Mouse (Mus musculus): ENCODE measurements around the gene Rbfox3. TPM values are rescaled to one million over a fixed set of nuclear protein-coding genes. Genes with fewer than 3 reads are reported as not detected.

Gene Rbfox3
- polyA plus RNA-seq, 1 experiment from 2014 or later = 1.5 TPM

GRCm38 (mm10) chr11:118676364-118676763 lies 235.0 kb downstream of the Rbfox3 start:
- no peak for ATAC-seq (ENCODE audit: insufficient number of reproducible peaks, insufficient read depth, low FRiP score, low TSS enrichment, low read depth)
- WGBS = 81% methylated on average over 7 of the region's 7 CpGs
- H3K27me3 ChIP-seq = peaks cover 40% of the 10 kb centered on the region

GRCm38 (mm10) chr11:118671958-118672357 lies 239.4 kb downstream of the Rbfox3 start:
- 71% methylated on average over 6 of the region's 6 CpGs for WGBS
- Histone ChIP-seq H3K4me1 (no peaks in the 10 kb centered on the region), H3K36me3 (no peaks in the 10 kb centered on the region), H3K27me3 (0 out of 2 replicates have a peak, but pooled peaks cover 3% of the 10 kb centered on the region), H3K27ac (no peak overlapping the region), H3K9me3 (no peaks in the 10 kb centered on the region), H3K9ac (no peak overlapping the region), H3K4me2 (no peak overlapping the region), H3K4me3 (no peak overlapping the region)
- no peak for ATAC-seq (ENCODE audit: insufficient number of reproducible peaks, insufficient read depth, low FRiP score, low TSS enrichment, low read depth)

More at GRCm38 (mm10) chr11:118676364-118676763, 235.0 kb downstream of the Rbfox3 start:
- H3K4me3 ChIP-seq = no peak overlapping the region
- H3K9ac ChIP-seq = no peak overlapping the region
- H3K4me2 ChIP-seq = no peak overlapping the region
- no peak overlapping the region for H3K27ac ChIP-seq
- H3K4me1 ChIP-seq = no peaks in the 10 kb centered on the region
- H3K36me3 ChIP-seq = no peaks in the 10 kb centered on the region
- H3K9me3 ChIP-seq = no peaks in the 10 kb centered on the region

- 0 out of 2 replicates have a peak, but pooled peaks cover 1% of the 10 kb centered on the region for H3K27me3 ChIP-seq
- no peaks in the 10 kb centered on the region for H3K9me3 ChIP-seq
- no peak overlapping the region for H3K4me3 ChIP-seq
- no peak overlapping the region for H3K9ac ChIP-seq
- H3K27ac ChIP-seq = no peak overlapping the region
- ATAC-seq (ENCODE audit: insufficient number of reproducible peaks, insufficient read depth, low FRiP score, low TSS enrichment, low read depth) = no peak
- H3K4me2 ChIP-seq = no peak overlapping the region
- 91% methylated on average over 6 of the region's 6 CpGs for WGBS
- H3K36me3 ChIP-seq = no peaks in the 10 kb centered on the region
- H3K4me1 ChIP-seq = no peaks in the 10 kb centered on the region
Measured at GRCm38 (mm10) chr11:118671216-118671615, 240.2 kb downstream of the Rbfox3 start.

- H3K9ac ChIP-seq = no peak overlapping the region
- no peak overlapping the region for H3K4me3 ChIP-seq
- H3K9me3 ChIP-seq = no peaks in the 10 kb centered on the region
- 79% methylated on average over 5 of the region's 5 CpGs for WGBS
- ATAC-seq (ENCODE audit: insufficient number of reproducible peaks, insufficient read depth, low FRiP score, low TSS enrichment, low read depth) = no peak
- no peaks in the 10 kb centered on the region for H3K27me3 ChIP-seq
- H3K4me2 ChIP-seq = no peak overlapping the region
- no peaks in the 10 kb centered on the region for H3K36me3 ChIP-seq
- H3K4me1 ChIP-seq = no peaks in the 10 kb centered on the region
- no peak overlapping the region for H3K27ac ChIP-seq
Measured at GRCm38 (mm10) chr11:118669820-118670219, 241.6 kb downstream of the Rbfox3 start.

DNA sequence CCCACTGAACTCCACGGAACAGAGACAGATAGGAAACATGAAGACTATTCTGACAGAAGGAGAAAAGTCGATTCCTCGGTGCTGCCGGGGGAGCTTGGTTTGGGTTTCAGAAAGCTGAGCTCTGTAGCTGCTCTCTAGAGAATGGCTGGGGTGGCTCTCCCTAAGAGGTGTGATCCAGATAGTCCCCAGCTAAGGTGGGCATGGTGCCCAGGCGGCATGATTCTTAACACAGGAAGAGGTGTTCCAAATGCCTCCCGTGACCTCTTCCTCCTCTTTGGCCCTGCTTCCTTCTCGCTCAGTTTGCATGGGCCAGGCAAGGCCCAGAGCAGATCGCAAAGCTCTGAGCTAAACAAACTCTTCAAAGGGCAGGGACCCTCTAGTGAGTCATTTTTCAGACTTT lies 243.0 kb downstream of the Rbfox3 start:
- Histone ChIP-seq H3K4me1 (no peaks in the 10 kb centered on the region), H3K36me3 (no peaks in the 10 kb centered on the region), H3K27me3 (no peaks in the 10 kb centered on the region), H3K4me2 (no peak overlapping the region), H3K4me3 (no peak overlapping the region), H3K9me3 (no peaks in the 10 kb centered on the region), H3K27ac (no peak overlapping the region), H3K9ac (no peak overlapping the region)
- no peak for ATAC-seq (ENCODE audit: insufficient number of reproducible peaks, insufficient read depth, low FRiP score, low TSS enrichment, low read depth)
- 75% methylated on average over 8 of the region's 8 CpGs for WGBS

DNA sequence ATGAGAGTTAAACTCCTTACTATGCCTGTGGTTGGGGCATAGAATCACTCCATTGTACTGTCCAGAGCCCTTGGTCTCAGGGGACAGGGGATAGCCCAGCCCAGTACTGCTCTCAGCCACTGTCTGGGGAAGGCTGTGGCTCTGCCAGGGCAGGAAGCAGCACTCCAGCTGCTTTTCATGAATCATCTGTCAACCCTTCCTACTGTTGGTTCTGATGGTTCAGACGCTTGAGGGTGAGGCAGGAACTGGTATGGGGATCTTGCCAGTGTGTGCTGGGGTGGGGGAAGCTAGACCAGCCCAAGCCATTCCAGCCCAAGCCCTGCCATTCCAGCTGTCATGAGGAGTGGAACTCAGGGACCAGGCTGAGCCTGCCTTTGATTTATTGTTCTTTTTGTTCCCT lies 243.5 kb downstream of the Rbfox3 start:
- 38% methylated on average over 1 of the region's 1 CpGs for WGBS
- H3K4me2 ChIP-seq = no peak overlapping the region
- no peaks in the 10 kb centered on the region for H3K4me1 ChIP-seq
- no peaks in the 10 kb centered on the region for H3K36me3 ChIP-seq
- H3K27ac ChIP-seq = no peak overlapping the region
- no peak overlapping the region for H3K4me3 ChIP-seq
- ATAC-seq (ENCODE audit: insufficient number of reproducible peaks, insufficient read depth, low FRiP score, low TSS enrichment, low read depth) = no peak
- H3K9ac ChIP-seq = no peak overlapping the region
- no peaks in the 10 kb centered on the region for H3K9me3 ChIP-seq
- no peaks in the 10 kb centered on the region for H3K27me3 ChIP-seq

GRCm38 (mm10) chr11:118666172-118666571 lies 245.2 kb downstream of the Rbfox3 start:
- no peaks in the 10 kb centered on the region for H3K27me3 ChIP-seq
- H3K4me3 ChIP-seq = no peak overlapping the region
- ATAC-seq (ENCODE audit: insufficient number of reproducible peaks, insufficient read depth, low FRiP score, low TSS enrichment, low read depth) = no peak
- H3K36me3 ChIP-seq = no peaks in the 10 kb centered on the region
- no peak overlapping the region for H3K4me2 ChIP-seq
- WGBS = 67% methylated on average over 3 of the region's 3 CpGs
- no peaks in the 10 kb centered on the region for H3K9me3 ChIP-seq
- H3K9ac ChIP-seq = no peak overlapping the region
- H3K27ac ChIP-seq = no peak overlapping the region
- no peaks in the 10 kb centered on the region for H3K4me1 ChIP-seq

GRCm38 (mm10) chr11:118663305-118663704 lies 248.1 kb downstream of the Rbfox3 start:
- Histone ChIP-seq H3K36me3 (no peaks in the 10 kb centered on the region), H3K4me3 (no peak overlapping the region), H3K27ac (no peak overlapping the region), H3K9me3 (no peaks in the 10 kb centered on the region), H3K27me3 (no peaks in the 10 kb centered on the region), H3K4me2 (no peak overlapping the region), H3K9ac (no peak overlapping the region), H3K4me1 (no peaks in the 10 kb centered on the region)
- WGBS = 79% methylated on average over 8 of the region's 8 CpGs
- ATAC-seq (ENCODE audit: insufficient number of reproducible peaks, insufficient read depth, low FRiP score, low TSS enrichment, low read depth) = no peak

- no peak overlapping the region for H3K4me2 ChIP-seq
- H3K9ac ChIP-seq = no peak overlapping the region
- no peaks in the 10 kb centered on the region for H3K36me3 ChIP-seq
- ATAC-seq (ENCODE audit: insufficient number of reproducible peaks, insufficient read depth, low FRiP score, low TSS enrichment, low read depth) = no peak
- H3K27ac ChIP-seq = no peak overlapping the region
- 12% methylated on average over 10 of the region's 10 CpGs for WGBS
- no peaks in the 10 kb centered on the region for H3K4me1 ChIP-seq
- H3K4me3 ChIP-seq = no peak overlapping the region
- H3K9me3 ChIP-seq = no peaks in the 10 kb centered on the region
- no peaks in the 10 kb centered on the region for H3K27me3 ChIP-seq
Measured at GRCm38 (mm10) chr11:118659305-118659704, 252.1 kb downstream of the Rbfox3 start.

DNA sequence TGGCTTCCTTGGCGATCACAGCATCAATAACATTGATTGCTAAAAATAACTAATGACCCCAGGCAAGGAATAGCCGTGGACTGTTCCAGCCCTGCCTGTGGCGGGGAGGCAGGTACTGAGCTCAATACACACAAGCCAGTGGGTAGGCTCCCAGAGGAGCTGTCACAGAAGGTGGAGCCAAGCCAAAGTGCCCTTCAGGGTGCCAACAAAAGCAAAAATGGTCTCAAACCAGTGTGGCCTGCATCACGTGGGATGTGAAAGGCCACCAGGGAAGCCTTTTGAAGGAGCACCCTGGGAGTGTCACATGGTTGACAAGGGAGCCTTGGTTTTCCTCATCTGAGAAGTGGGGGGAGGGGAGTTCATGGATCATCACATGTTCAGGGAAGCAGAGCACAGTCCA lies 255.6 kb downstream of the Rbfox3 start:
- Histone ChIP-seq H3K4me1 (no peaks in the 10 kb centered on the region), H3K4me3 (no peak overlapping the region), H3K9ac (no peak overlapping the region), H3K27ac (no peak overlapping the region), H3K4me2 (no peak overlapping the region), H3K27me3 (no peaks in the 10 kb centered on the region), H3K36me3 (no peaks in the 10 kb centered on the region), H3K9me3 (no peaks in the 10 kb centered on the region)
- WGBS = 66% methylated on average over 4 of the region's 4 CpGs
- ATAC-seq (ENCODE audit: insufficient number of reproducible peaks, insufficient read depth, low FRiP score, low TSS enrichment, low read depth) = no peak

- Histone ChIP-seq H3K4me1 (no peaks in the 10 kb centered on the region), H3K27me3 (no peaks in the 10 kb centered on the region), H3K36me3 (no peaks in the 10 kb centered on the region), H3K4me3 (no peak overlapping the region), H3K9me3 (no peaks in the 10 kb centered on the region), H3K27ac (no peak overlapping the region), H3K4me2 (no peak overlapping the region), H3K9ac (no peak overlapping the region)
- ATAC-seq (ENCODE audit: insufficient number of reproducible peaks, insufficient read depth, low FRiP score, low TSS enrichment, low read depth) = no peak
- 84% methylated on average over 14 of the region's 14 CpGs for WGBS
Measured at GRCm38 (mm10) chr11:118653521-118654318, 257.7 kb downstream of the Rbfox3 start.

DNA sequence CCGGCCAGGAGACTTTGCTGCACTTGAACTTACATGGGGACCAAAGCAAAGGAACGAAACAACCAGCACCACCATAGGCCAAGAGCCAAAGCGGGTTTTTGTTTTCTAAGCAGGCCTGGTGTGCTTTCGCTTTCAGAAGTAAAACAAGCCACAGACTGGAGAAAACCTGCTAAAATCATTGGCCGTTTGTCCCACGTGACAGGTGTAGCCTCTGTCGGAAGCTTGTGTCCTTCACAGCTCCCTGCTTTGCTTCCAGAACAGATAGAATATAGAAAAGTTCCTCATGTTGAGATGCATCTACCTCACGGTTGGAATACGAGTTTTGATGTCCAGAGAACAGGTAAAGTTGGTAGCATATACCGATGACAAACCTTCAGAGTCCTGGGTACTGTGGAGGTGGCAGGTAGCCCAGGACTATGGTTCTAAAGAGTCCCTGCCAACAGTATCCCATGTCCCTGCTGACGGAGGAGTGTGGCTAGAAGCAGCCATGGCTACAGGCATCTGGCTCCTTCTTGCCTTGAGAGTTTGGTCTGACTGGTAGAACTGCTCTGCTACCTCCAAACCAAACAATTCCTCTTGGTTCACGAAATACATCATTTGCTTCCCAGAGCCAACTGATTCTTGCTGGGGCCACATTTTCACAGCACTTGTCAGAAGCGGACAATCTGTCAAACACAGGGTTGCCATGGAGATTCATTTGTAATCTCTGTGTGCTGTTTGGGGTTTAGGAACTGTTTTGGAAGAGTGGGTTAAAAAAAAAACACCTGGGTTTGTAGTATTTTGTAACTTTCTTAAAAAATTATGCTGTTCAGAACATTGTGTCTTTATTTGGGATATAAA lies 258.8 kb downstream of the Rbfox3 start:
- H3K4me3 ChIP-seq = no peak overlapping the region
- H3K27me3 ChIP-seq = no peaks in the 10 kb centered on the region
- H3K36me3 ChIP-seq = no peaks in the 10 kb centered on the region
- no peak for ATAC-seq (ENCODE audit: insufficient number of reproducible peaks, insufficient read depth, low FRiP score, low TSS enrichment, low read depth)
- H3K27ac ChIP-seq = no peak overlapping the region
- no peaks in the 10 kb centered on the region for H3K9me3 ChIP-seq
- no peaks in the 10 kb centered on the region for H3K4me1 ChIP-seq
- WGBS = 83% methylated on average over 13 of the region's 13 CpGs
- H3K9ac ChIP-seq = no peak overlapping the region
- no peak overlapping the region for H3K4me2 ChIP-seq
